Mouse (Mus musculus): ENCODE measurements around the gene Gm42669. TPM values are rescaled to one million over a fixed set of nuclear protein-coding genes. Genes with fewer than 3 reads are reported as not detected.

Gene Gm42669
- polyA plus RNA-seq, 1 experiment from 2014 or later: 0.31 TPM

GRCm38 (mm10) chr5:107511326-107511725 is 3.9 kb downstream of the Gm42669 start:
- Histone ChIP-seq H3K4me1 (ENCODE audit: control insufficient read depth, insufficient read depth, low read length) (no peaks in the 10 kb centered on the region), H3K9me3 (ENCODE audit: control insufficient read depth, low read length) (no peaks in the 10 kb centered on the region), H3K4me2 (no peak overlapping the region), H3K36me3 (ENCODE audit: control insufficient read depth, insufficient read depth, low read length) (no peaks in the 10 kb centered on the region), H3K27me3 (ENCODE audit: control insufficient read depth, insufficient read depth, low read length) (no peaks in the 10 kb centered on the region), H3K27ac (ENCODE audit: low read depth, low read length) (no peak overlapping the region), H3K4me3 (ENCODE audit: low read depth, low read length) (no peak overlapping the region), H3K9ac (ENCODE audit: low read length) (no peak overlapping the region)
- 57% methylated on average over 2 of the region's 2 CpGs for WGBS
- DNase-seq (ENCODE audit: low spot score, missing footprints) (peak; percentile 75), ATAC-seq (ENCODE audit: low FRiP score) (no peak)

- Histone ChIP-seq H3K27ac (ENCODE audit: low read depth, low read length) (no peak overlapping the region), H3K9ac (ENCODE audit: low read length) (no peak overlapping the region), H3K36me3 (ENCODE audit: control insufficient read depth, insufficient read depth, low read length) (no peaks in the 10 kb centered on the region), H3K4me3 (ENCODE audit: low read depth, low read length) (no peak overlapping the region), H3K4me2 (no peak overlapping the region), H3K27me3 (ENCODE audit: control insufficient read depth, insufficient read depth, low read length) (no peaks in the 10 kb centered on the region), H3K4me1 (ENCODE audit: control insufficient read depth, insufficient read depth, low read length) (no peaks in the 10 kb centered on the region), H3K9me3 (ENCODE audit: control insufficient read depth, low read length) (no peaks in the 10 kb centered on the region)
- 50% methylated on average over 7 of the region's 7 CpGs for WGBS
- ATAC-seq (ENCODE audit: low FRiP score) (no peak), DNase-seq (ENCODE audit: low spot score, missing footprints) (peak; percentile 89)
Observed at GRCm38 (mm10) chr5:107513583-107513982, 6.2 kb downstream of the Gm42669 start.

DNA sequence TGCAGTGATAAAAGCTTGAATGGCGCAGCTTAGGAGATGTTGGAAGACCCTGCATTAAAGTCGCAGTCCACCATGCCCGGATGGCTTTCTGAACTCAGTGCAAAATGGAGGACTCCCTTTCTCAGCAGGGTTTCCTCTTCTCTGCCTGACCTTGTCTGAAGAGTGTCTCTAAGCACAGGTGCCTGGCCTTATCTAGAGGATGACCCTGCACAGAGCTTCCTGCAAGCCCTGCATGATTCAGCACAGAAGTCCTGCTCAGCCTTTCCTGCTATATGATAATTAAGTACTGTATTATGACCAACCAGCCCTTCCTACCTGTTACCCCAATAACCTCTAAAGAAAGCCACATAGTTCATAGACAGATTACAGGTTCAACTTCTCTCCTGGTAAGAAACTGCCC is 8.0 kb downstream of the Gm42669 start:
- Histone ChIP-seq H3K4me3 (ENCODE audit: low read depth, low read length) (no peak overlapping the region), H3K4me2 (no peak overlapping the region), H3K4me1 (ENCODE audit: control insufficient read depth, insufficient read depth, low read length) (no peaks in the 10 kb centered on the region), H3K9me3 (ENCODE audit: control insufficient read depth, low read length) (no peaks in the 10 kb centered on the region), H3K27ac (ENCODE audit: low read depth, low read length) (no peak overlapping the region), H3K36me3 (ENCODE audit: control insufficient read depth, insufficient read depth, low read length) (no peaks in the 10 kb centered on the region), H3K9ac (ENCODE audit: low read length) (no peak overlapping the region), H3K27me3 (ENCODE audit: control insufficient read depth, insufficient read depth, low read length) (no peaks in the 10 kb centered on the region)
- ATAC-seq (ENCODE audit: low FRiP score) (no peak), DNase-seq (ENCODE audit: low spot score, missing footprints) (peak; percentile 59)
- WGBS: 89% methylated on average over 3 of the region's 3 CpGs

GRCm38 (mm10) chr5:107516087-107516486 is 8.7 kb downstream of the Gm42669 start:
- 94% methylated on average over 1 of the region's 1 CpGs for WGBS
- DNase-seq (ENCODE audit: low spot score, missing footprints): peak; percentile 45

GRCm38 (mm10) chr5:107518602-107519001 is 11.2 kb downstream of the Gm42669 start:
- DNase-seq (ENCODE audit: low spot score, missing footprints): no peak
- 97% methylated on average over 4 of the region's 4 CpGs for WGBS
- Histone ChIP-seq H3K4me2 (no peak overlapping the region), H3K36me3 (ENCODE audit: control insufficient read depth, insufficient read depth, low read length) (no peaks in the 10 kb centered on the region), H3K4me1 (ENCODE audit: control insufficient read depth, insufficient read depth, low read length) (no peaks in the 10 kb centered on the region), H3K27me3 (ENCODE audit: control insufficient read depth, insufficient read depth, low read length) (no peaks in the 10 kb centered on the region), H3K27ac (ENCODE audit: low read depth, low read length) (no peak overlapping the region), H3K9me3 (ENCODE audit: control insufficient read depth, low read length) (no peaks in the 10 kb centered on the region), H3K4me3 (ENCODE audit: low read depth, low read length) (no peak overlapping the region), H3K9ac (ENCODE audit: low read length) (no peak overlapping the region)
- ATAC-seq (ENCODE audit: low FRiP score): no peak

More at GRCm38 (mm10) chr5:107516087-107516486, 8.7 kb downstream of the Gm42669 start:
- no peak overlapping the region for H3K9ac ChIP-seq (ENCODE audit: low read length)
- H3K9me3 ChIP-seq (ENCODE audit: control insufficient read depth, low read length): no peaks in the 10 kb centered on the region
- H3K4me1 ChIP-seq (ENCODE audit: control insufficient read depth, insufficient read depth, low read length): no peaks in the 10 kb centered on the region
- H3K4me2 ChIP-seq: no peak overlapping the region
- no peaks in the 10 kb centered on the region for H3K36me3 ChIP-seq (ENCODE audit: control insufficient read depth, insufficient read depth, low read length)
- no peak overlapping the region for H3K4me3 ChIP-seq (ENCODE audit: low read depth, low read length)
- no peak for ATAC-seq (ENCODE audit: low FRiP score)
- no peak overlapping the region for H3K27ac ChIP-seq (ENCODE audit: low read depth, low read length)
- H3K27me3 ChIP-seq (ENCODE audit: control insufficient read depth, insufficient read depth, low read length): no peaks in the 10 kb centered on the region

DNA sequence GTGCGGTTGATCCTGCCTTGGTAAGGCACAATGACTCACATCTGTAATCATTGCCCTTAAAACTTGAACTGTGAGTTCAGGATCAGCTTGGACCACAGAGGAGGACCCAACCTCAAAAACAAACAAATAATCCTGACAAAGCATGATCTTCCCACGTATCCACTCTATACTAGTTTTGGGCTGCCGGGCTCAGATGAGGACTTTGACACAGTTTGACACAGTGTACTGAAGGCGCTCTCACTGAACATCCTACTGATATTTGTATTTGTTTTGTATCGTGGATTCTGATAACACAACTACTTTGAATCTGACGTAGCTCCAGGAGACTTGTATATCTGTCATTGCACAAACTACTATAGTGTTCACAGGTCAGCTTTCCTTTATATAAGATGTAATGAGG is 14.0 kb downstream of the Gm42669 start:
- H3K9ac ChIP-seq (ENCODE audit: low read length): no peak overlapping the region
- no peaks in the 10 kb centered on the region for H3K4me1 ChIP-seq (ENCODE audit: control insufficient read depth, insufficient read depth, low read length)
- ATAC-seq (ENCODE audit: low FRiP score) (no peak), DNase-seq (ENCODE audit: low spot score, missing footprints) (no peak)
- 90% methylated on average over 6 of the region's 6 CpGs for WGBS
- no peaks in the 10 kb centered on the region for H3K9me3 ChIP-seq (ENCODE audit: control insufficient read depth, low read length)
- H3K4me2 ChIP-seq: no peak overlapping the region
- no peaks in the 10 kb centered on the region for H3K36me3 ChIP-seq (ENCODE audit: control insufficient read depth, insufficient read depth, low read length)
- H3K27me3 ChIP-seq (ENCODE audit: control insufficient read depth, insufficient read depth, low read length): no peaks in the 10 kb centered on the region
- H3K27ac ChIP-seq (ENCODE audit: low read depth, low read length): no peak overlapping the region
- no peak overlapping the region for H3K4me3 ChIP-seq (ENCODE audit: low read depth, low read length)

- Histone ChIP-seq H3K4me2 (no peak overlapping the region), H3K36me3 (ENCODE audit: control insufficient read depth, insufficient read depth, low read length) (no peaks in the 10 kb centered on the region), H3K4me3 (ENCODE audit: low read depth, low read length) (no peak overlapping the region), H3K27ac (ENCODE audit: low read depth, low read length) (no peak overlapping the region), H3K9ac (ENCODE audit: low read length) (no peak overlapping the region), H3K9me3 (ENCODE audit: control insufficient read depth, low read length) (no peaks in the 10 kb centered on the region), H3K4me1 (ENCODE audit: control insufficient read depth, insufficient read depth, low read length) (no peaks in the 10 kb centered on the region), H3K27me3 (ENCODE audit: control insufficient read depth, insufficient read depth, low read length) (no peaks in the 10 kb centered on the region)
- ATAC-seq (ENCODE audit: low FRiP score) (no peak), DNase-seq (ENCODE audit: low spot score, missing footprints) (no peak)
- 90% methylated on average over 7 of the region's 7 CpGs for WGBS
Observed at GRCm38 (mm10) chr5:107521897-107522296, 14.5 kb downstream of the Gm42669 start.

GRCm38 (mm10) chr5:107524281-107524680 is 16.9 kb downstream of the Gm42669 start:
- ATAC-seq (ENCODE audit: low FRiP score) (no peak), DNase-seq (ENCODE audit: low spot score, missing footprints) (no peak)
- no peaks in the 10 kb centered on the region for H3K4me1 ChIP-seq (ENCODE audit: control insufficient read depth, insufficient read depth, low read length)
- H3K4me3 ChIP-seq (ENCODE audit: low read depth, low read length): no peak overlapping the region
- 88% methylated on average over 10 of the region's 10 CpGs for WGBS
- H3K36me3 ChIP-seq (ENCODE audit: control insufficient read depth, insufficient read depth, low read length): no peaks in the 10 kb centered on the region
- H3K9ac ChIP-seq (ENCODE audit: low read length): no peak overlapping the region
- no peak overlapping the region for H3K4me2 ChIP-seq
- no peaks in the 10 kb centered on the region for H3K27me3 ChIP-seq (ENCODE audit: control insufficient read depth, insufficient read depth, low read length)
- no peaks in the 10 kb centered on the region for H3K9me3 ChIP-seq (ENCODE audit: control insufficient read depth, low read length)
- H3K27ac ChIP-seq (ENCODE audit: low read depth, low read length): no peak overlapping the region

DNA sequence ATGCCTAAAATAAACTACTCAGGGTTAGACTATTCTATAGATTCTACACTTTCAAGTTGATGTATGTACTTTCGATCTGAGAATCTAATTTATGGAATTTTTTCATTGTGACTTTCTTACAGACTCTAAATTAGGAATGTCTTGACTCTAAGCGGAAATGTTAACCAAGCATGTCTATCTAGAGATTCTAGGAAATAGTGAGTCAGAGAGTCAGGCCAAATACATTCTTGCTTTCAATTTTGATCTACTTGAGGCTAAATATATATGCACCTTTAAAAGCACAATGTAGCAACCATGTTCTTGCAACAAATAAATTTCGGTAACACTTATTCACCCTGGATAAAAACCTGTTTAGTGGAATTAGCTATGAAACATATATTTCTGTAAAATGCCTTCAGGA is 21.4 kb downstream of the Gm42669 start:
- Histone ChIP-seq H3K9ac (ENCODE audit: low read length) (no peak overlapping the region), H3K27ac (ENCODE audit: low read depth, low read length) (no peak overlapping the region), H3K27me3 (ENCODE audit: control insufficient read depth, insufficient read depth, low read length) (no peaks in the 10 kb centered on the region), H3K4me1 (ENCODE audit: control insufficient read depth, insufficient read depth, low read length) (no peaks in the 10 kb centered on the region), H3K4me2 (no peak overlapping the region), H3K9me3 (ENCODE audit: control insufficient read depth, low read length) (no peaks in the 10 kb centered on the region), H3K36me3 (ENCODE audit: control insufficient read depth, insufficient read depth, low read length) (no peaks in the 10 kb centered on the region), H3K4me3 (ENCODE audit: low read depth, low read length) (no peak overlapping the region)
- ATAC-seq (ENCODE audit: low FRiP score) (no peak), DNase-seq (ENCODE audit: low spot score, missing footprints) (no peak)
- WGBS: 92% methylated on average over 3 of the region's 3 CpGs

- no peak overlapping the region for H3K9ac ChIP-seq (ENCODE audit: low read length)
- 68% methylated on average over 2 of the region's 2 CpGs for WGBS
- no peak overlapping the region for H3K4me3 ChIP-seq (ENCODE audit: low read depth, low read length)
- H3K27ac ChIP-seq (ENCODE audit: low read depth, low read length): no peak overlapping the region
- DNase-seq (ENCODE audit: low spot score, missing footprints) (no peak), ATAC-seq (ENCODE audit: low FRiP score) (no peak)
- H3K27me3 ChIP-seq (ENCODE audit: control insufficient read depth, insufficient read depth, low read length): no peaks in the 10 kb centered on the region
- no peaks in the 10 kb centered on the region for H3K4me1 ChIP-seq (ENCODE audit: control insufficient read depth, insufficient read depth, low read length)
- H3K4me2 ChIP-seq: no peak overlapping the region
- H3K36me3 ChIP-seq (ENCODE audit: control insufficient read depth, insufficient read depth, low read length): no peaks in the 10 kb centered on the region
- no peaks in the 10 kb centered on the region for H3K9me3 ChIP-seq (ENCODE audit: control insufficient read depth, low read length)
Observed at GRCm38 (mm10) chr5:107533590-107533989, 26.2 kb downstream of the Gm42669 start.
